Mouse (Mus musculus) embryonic fibroblast, embryonic 13.5 days (primary cell): ENCODE measurements at regions not wholly inside any gene's neighbourhood (a gene's known extent, or its start where the extent isn't known, plus 50 kb on each side); places are given as distances from the start of the nearest gene placed in this dataset.

Experiments
- CTCF ChIP-seq: IDR thresholded peaks from 2 replicates; pipeline ENCODE4 v1.5.1; 2011; ENCODE audit warnings: mild to moderate bottlenecking, control low read depth, low read length, moderate library complexity, borderline replicate concordance; ENCODE audit not compliant: insufficient read depth
- POLR2A ChIP-seq: IDR thresholded peaks from 2 replicates; pipeline ENCODE4 v1.6.1; 2011; ENCODE audit warnings: low read depth, mild to moderate bottlenecking, control low read depth, low read length, moderate library complexity

GRCm38 (mm10) chr10:9119249-9119648 is 233.4 kb upstream of the Sash1 start:
- TF ChIP-seq CTCF (no peak), POLR2A (no peak)
